ENCODE assay signal across 14 mouse cellular contexts in the genomic region with DNA sequence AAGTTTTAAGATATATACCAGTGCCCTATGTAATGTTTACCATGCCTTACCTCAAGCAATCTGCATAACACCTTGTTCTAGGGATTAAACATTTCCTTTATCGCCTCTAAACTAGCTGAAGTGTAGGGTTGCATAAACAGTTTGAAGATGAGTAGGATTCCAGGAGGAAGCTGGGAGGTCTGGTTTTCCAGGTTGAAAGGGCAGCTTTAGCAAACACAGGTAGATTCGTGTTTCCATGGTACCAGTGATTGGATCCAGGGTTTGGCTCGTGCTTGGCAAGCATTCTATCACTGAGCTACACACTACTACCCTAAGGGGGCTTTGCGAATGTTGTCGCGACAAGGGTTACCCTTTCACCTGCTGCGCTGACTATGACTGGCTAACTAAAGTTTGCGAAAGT.
"Had no signal": no experiment of that assay in that cellular context is flagged by ENCODE, and none has a peak within 500 bp of the region (broad histone marks: within the 10 kb centered on the region; RNA-seq: fewer than 3 reads in every experiment).

No protein-coding gene starts in this region.

- H3K36me3 ChIP-seq: limb, embryonic 15.5 days; midbrain, embryonic 12.5 days; neural tube, embryonic 13.5 days; stomach, embryonic 15.5 days had no signal

- DNase-seq: kidney, adult 11 months; kidney, adult 9 months; kidney, postnatal 10 days; kidney, postnatal 4 days; lung, embryonic 14.5 days; retina, postnatal 1 day; right cerebral cortex, postnatal 4 days had no signal

- ATAC-seq: midbrain, embryonic 16.5 days had no signal

- H3K9ac ChIP-seq: hindbrain, embryonic 14.5 days; limb, embryonic 15.5 days; lung, embryonic 14.5 days; midbrain, embryonic 12.5 days; neural tube, embryonic 13.5 days; stomach, embryonic 15.5 days had no signal

- H3K9me3 ChIP-seq: limb, embryonic 15.5 days; midbrain, embryonic 12.5 days; neural tube, embryonic 13.5 days; stomach, embryonic 15.5 days had no signal

- H3K4me3 ChIP-seq: layer of hippocampus, adult 2 months; limb, embryonic 15.5 days; midbrain, embryonic 12.5 days; neural tube, embryonic 13.5 days; stomach, embryonic 15.5 days had no signal

- H3K4me2 ChIP-seq: hindbrain, embryonic 14.5 days; limb, embryonic 15.5 days; lung, embryonic 14.5 days; midbrain, embryonic 12.5 days; neural tube, embryonic 13.5 days; stomach, embryonic 15.5 days had no signal

- H3K27me3 ChIP-seq: limb, embryonic 15.5 days; midbrain, embryonic 12.5 days; neural tube, embryonic 13.5 days; stomach, embryonic 15.5 days had no signal

- H3K27ac ChIP-seq: hindbrain, embryonic 14.5 days; layer of hippocampus, adult 2 months; limb, embryonic 15.5 days; midbrain, embryonic 12.5 days; neural tube, embryonic 13.5 days; stomach, embryonic 15.5 days had no signal
